Mouse (Mus musculus): ENCODE data around the gene Atl2.

The Atl2 gene

GRCm38 (mm10) chr17:79898156-79898746 is 2.3 kb upstream of the Atl2 start:
- in situ Hi-C loops (cut with MboI; ENCODE audit: low sequenced_read_pairs): loop anchor here (10.0 kb wide), 1 partner anchor 107 kb away; no protein-coding TSS in a partner anchor

- in situ Hi-C loops (cut with MboI; ENCODE audit: low sequenced_read_pairs): loop anchor here (10.0 kb wide), 1 partner anchor 107 kb away; no protein-coding TSS in a partner anchor
These were observed 1.7 kb upstream of the Atl2 start for GRCm38 (mm10) chr17:79897666-79898065.

GRCm38 (mm10) chr17:79894971-79895882 is 696 bp downstream of the Atl2 start:
- in situ Hi-C loops (cut with MboI; ENCODE audit: low sequenced_read_pairs): loop anchor here (10.0 kb wide), 1 partner anchor 110 kb away; no protein-coding TSS in a partner anchor

GRCm38 (mm10) chr17:79894054-79894453 is 1.9 kb downstream of the Atl2 start:
- in situ Hi-C loops (cut with MboI; ENCODE audit: low sequenced_read_pairs): loop anchor here (10.0 kb wide), 1 partner anchor 111 kb away; no protein-coding TSS in a partner anchor

GRCm38 (mm10) chr17:79891944-79892343 is 4.0 kb downstream of the Atl2 start:
- in situ Hi-C loops (cut with MboI; ENCODE audit: low sequenced_read_pairs): loop anchor here (10.0 kb wide), 1 partner anchor 113 kb away; no protein-coding TSS in a partner anchor

- in situ Hi-C loops (cut with MboI; ENCODE audit: low sequenced_read_pairs): no loop called here
These were observed 8.0 kb downstream of the Atl2 start for GRCm38 (mm10) chr17:79887926-79888325.

GRCm38 (mm10) chr17:79883198-79883597 is 12.7 kb downstream of the Atl2 start:
- in situ Hi-C loops (cut with MboI; ENCODE audit: low sequenced_read_pairs): no loop called here

GRCm38 (mm10) chr17:79865027-79865426 is 30.9 kb downstream of the Atl2 start:
- in situ Hi-C loops (cut with MboI; ENCODE audit: low sequenced_read_pairs): loop anchor here (25.0 kb wide), 1 partner anchor 322 kb away; no protein-coding TSS in a partner anchor

- in situ Hi-C loops (cut with MboI; ENCODE audit: low sequenced_read_pairs): loop anchor here (25.0 kb wide), 1 partner anchor 323 kb away; no protein-coding TSS in a partner anchor
These were observed 31.4 kb downstream of the Atl2 start for GRCm38 (mm10) chr17:79864503-79864902.

GRCm38 (mm10) chr17:79862038-79862437 is 33.9 kb downstream of the Atl2 start:
- in situ Hi-C loops (cut with MboI; ENCODE audit: low sequenced_read_pairs): loop anchor here (25.0 kb wide), 1 partner anchor 325 kb away; no protein-coding TSS in a partner anchor

- in situ Hi-C loops (cut with MboI; ENCODE audit: low sequenced_read_pairs): loop anchor here (25.0 kb wide), 1 partner anchor 332 kb away; no protein-coding TSS in a partner anchor
These were observed 40.4 kb downstream of the Atl2 start for GRCm38 (mm10) chr17:79855533-79855932.

GRCm38 (mm10) chr17:79848385-79848784 is 47.5 kb downstream of the Atl2 start:
- in situ Hi-C loops (cut with MboI; ENCODE audit: low sequenced_read_pairs): loop anchor here (25.0 kb wide), 2 partner anchors 186 to 736 kb away; no protein-coding TSS in a partner anchor

- in situ Hi-C loops (cut with MboI; ENCODE audit: low sequenced_read_pairs): loop anchor here (25.0 kb wide), 2 partner anchors 184 to 734 kb away; no protein-coding TSS in a partner anchor
These were observed 49.7 kb downstream of the Atl2 start for GRCm38 (mm10) chr17:79846182-79846581.

- in situ Hi-C loops (cut with MboI; ENCODE audit: low sequenced_read_pairs): loop anchor here (25.0 kb wide), 2 partner anchors 183 to 733 kb away; no protein-coding TSS in a partner anchor
These were observed 50.2 kb downstream of the Atl2 start for GRCm38 (mm10) chr17:79845695-79846094.

GRCm38 (mm10) chr17:79840254-79841238 is 55.4 kb downstream of the Atl2 start:
- in situ Hi-C loops (cut with MboI; ENCODE audit: low sequenced_read_pairs): loop anchor here (25.0 kb wide), 2 partner anchors 178 to 728 kb away; no protein-coding TSS in a partner anchor

GRCm38 (mm10) chr17:79836978-79837377 is 58.9 kb downstream of the Atl2 start:
- in situ Hi-C loops (cut with MboI; ENCODE audit: low sequenced_read_pairs): loop anchor here (25.0 kb wide), 2 partner anchors 175 to 725 kb away; no protein-coding TSS in a partner anchor

GRCm38 (mm10) chr17:79835714-79836373 is 60.1 kb downstream of the Atl2 start:
- in situ Hi-C loops (cut with MboI; ENCODE audit: low sequenced_read_pairs): loop anchor here (25.0 kb wide), 2 partner anchors 174 to 724 kb away; no protein-coding TSS in a partner anchor

- in situ Hi-C loops (cut with MboI; ENCODE audit: low sequenced_read_pairs): loop anchor here (25.0 kb wide), 2 partner anchors 170 to 720 kb away; no protein-coding TSS in a partner anchor
These were observed 63.6 kb downstream of the Atl2 start for GRCm38 (mm10) chr17:79832284-79832683.

- in situ Hi-C loops (cut with MboI; ENCODE audit: low sequenced_read_pairs): loop anchor here (25.0 kb wide), 2 partner anchors 164 to 714 kb away; no protein-coding TSS in a partner anchor
These were observed 69.4 kb downstream of the Atl2 start for GRCm38 (mm10) chr17:79826482-79827034.
